Mouse (Mus musculus) megakaryocyte-erythroid progenitor cell, adult 5-6 weeks (primary cell): ENCODE measurements around the gene Sec24c. TPM values are rescaled to one million over a fixed set of nuclear protein-coding genes. Genes with fewer than 3 reads are reported as not detected.

Experiments used
- ATAC-seq: replicated peaks from 2 replicates; pipeline ENCODE4 v1.8.0; 2016; ENCODE audit warnings: mild to moderate bottlenecking, inconsistent platforms; ENCODE audit not compliant: severe bottlenecking, poor library complexity, low FRiP score, low TSS enrichment
- total RNA-seq, 2 experiments: library from RNA; stranded (forward) in 1 of 2; stranded (reverse) in 1 of 2; fragments of 200-1000, 215-1000 nt in 1 of 2; fragments of >200 nt in 1 of 2; fragmentation: Nextera tagmentation in 1 of 2; gene quantifications; 2 replicates each; pipeline ENCODE4 v1.2.3; 2014 to 2017

The Sec24c gene
- total RNA-seq, 2 experiments from 2014 or later, result 50.4 to 99.9 TPM

- ATAC-seq, result no peak
Observed at GRCm38 (mm10) chr14:20729871-20730270, 55.8 kb downstream of the Sec24c start.

GRCm38 (mm10) chr14:20730853-20731602 is 56.9 kb downstream of the Sec24c start:
- no peak for ATAC-seq

- ATAC-seq, result peak; percentile 64
Observed at GRCm38 (mm10) chr14:20733041-20733951, 59.2 kb downstream of the Sec24c start.

DNA sequence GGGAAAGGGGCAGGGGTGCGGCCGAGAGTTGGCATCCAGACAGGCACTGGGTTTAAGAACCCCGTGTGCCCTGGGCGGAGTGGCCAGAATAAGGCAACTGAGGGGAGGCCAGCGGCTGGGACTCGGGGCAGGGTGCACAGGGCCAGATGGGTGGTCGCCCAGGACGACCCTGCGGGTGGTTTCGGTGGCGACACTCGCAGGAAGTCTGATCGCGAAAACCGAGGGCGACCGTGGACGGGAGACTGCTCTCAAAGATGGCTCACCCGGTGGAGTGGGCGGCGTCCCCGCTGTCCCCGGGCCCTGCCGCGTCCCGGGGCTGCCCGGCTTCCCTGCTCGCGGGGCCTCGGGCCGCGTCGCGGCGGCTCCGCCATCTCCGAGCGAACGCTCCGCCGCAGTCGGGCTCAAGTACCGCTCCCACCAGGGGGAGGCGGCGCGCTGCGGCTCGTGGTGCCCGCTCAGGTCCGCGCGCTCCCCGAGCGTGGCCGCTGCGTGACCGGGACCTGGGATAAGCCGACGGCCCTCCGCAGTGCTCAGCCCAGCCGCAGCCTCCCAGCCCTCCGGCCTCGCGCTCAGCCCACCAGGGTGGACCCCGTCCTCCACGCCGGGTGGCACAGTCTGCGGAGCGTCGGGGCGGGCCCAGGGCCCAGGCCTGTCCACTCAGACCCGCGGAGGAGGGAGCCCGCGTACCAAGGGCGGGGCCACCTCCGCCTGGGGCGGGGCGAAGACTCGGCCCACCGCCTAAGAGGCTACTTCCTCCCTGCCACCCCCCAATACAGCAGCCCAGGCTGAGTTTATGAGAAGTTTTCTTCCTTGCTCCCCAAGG is 60.1 kb downstream of the Sec24c start, which contains the start of gene Ndst2:
Gene Ndst2 (minus strand): TSS at position 611 of the 823 bp plus-strand sequence.
- peak; percentile 79 for ATAC-seq

GRCm38 (mm10) chr14:20735052-20735451 is 60.9 kb downstream of the Sec24c start:
- ATAC-seq, result no peak

DNA sequence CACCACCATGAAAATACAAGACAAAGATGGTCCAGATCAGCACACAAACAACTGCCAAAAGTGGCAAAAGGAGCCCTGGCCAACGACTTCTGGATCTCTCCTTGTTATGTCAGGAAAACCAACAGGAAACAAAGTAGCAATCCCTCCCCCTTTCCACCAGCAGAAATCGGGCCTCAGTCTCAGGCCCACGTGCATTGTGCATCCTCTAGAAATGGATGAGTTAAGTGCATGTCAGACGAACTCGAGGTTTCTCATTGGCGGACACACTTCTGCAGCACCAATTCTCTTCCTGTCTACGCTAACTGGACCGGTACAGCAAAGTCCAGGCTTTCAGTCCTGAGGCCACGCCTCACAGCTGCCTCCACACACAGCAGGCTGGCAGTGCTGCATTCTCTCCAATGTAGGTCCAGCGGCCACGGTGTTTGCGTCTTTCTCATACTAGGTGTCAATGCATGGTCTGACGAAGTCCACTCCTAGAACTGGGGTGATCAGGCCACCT is 61.8 kb downstream of the Sec24c start:
- ATAC-seq, result no peak

DNA sequence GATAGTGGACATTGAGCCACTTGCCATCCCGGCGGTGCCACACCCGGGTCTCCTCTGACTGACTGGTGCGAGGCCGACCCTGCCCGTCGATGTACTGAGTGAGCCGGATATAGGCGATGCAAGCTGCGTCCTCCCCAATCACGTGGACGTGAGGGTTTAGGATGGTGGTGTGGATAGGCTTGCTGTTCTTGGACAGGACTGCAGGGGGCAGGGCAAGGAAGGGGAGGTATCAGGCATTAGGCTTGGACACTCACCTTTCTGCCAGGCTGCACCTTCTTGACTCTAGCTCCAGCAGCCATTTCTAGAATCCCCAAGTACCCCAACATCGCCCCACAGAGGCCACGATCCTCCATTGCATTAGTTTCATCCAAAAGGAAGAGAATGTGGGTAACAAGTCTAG is 63.2 kb downstream of the Sec24c start:
- ATAC-seq, result peak; percentile 55

GRCm38 (mm10) chr14:20738511-20738910 is 64.4 kb downstream of the Sec24c start:
- ATAC-seq, result no peak

GRCm38 (mm10) chr14:20741301-20741700 is 67.2 kb downstream of the Sec24c start:
- no peak for ATAC-seq

DNA sequence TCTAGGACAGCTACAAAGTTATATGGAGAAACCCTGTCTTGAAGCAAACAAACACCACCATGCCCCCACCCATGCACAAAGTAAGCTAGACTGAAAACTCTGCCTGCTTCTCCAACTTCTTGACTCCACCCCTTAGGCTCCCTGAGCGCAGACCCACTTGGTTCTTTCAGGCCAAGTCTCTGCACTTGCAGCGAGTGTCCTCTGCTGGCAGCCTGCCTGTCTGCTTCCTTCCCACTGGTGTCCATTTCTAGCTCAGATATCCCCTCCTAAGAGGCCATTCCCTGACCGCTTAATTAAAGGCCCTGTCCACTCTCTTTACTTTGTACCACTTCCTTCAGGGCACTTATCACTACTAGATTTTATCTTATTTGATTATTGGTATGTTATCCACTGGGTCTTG is 69.5 kb downstream of the Sec24c start:
- no peak for ATAC-seq

Other genes with a start within 250 kb of the Sec24c start
- gene Cfap70, start 222.1 kb upstream of the Sec24c start, total RNA-seq (2014; fragmentation: Nextera tagmentation), result not detected in 2 replicates
- gene Cfap70, start 222.1 kb upstream of the Sec24c start, total RNA-seq (2017), result not detected in 2 replicates
- gene Anxa7, start 194.2 kb upstream of the Sec24c start, total RNA-seq (2014; fragmentation: Nextera tagmentation), result 89.1 and 89.2 TPM in 2 replicates
- 72.3 and 79.6 TPM in 2 replicates for gene Anxa7, start 194.2 kb upstream of the Sec24c start, total RNA-seq (2017)
- gene Mss51, start 177.4 kb upstream of the Sec24c start, total RNA-seq (2014; fragmentation: Nextera tagmentation), result 1.4 and 5.4 TPM in 2 replicates
- gene Mss51, start 177.4 kb upstream of the Sec24c start, total RNA-seq (2017), result 0.80 TPM in 1 of 2 replicates, not detected in the other
- gene Ppp3cb, start 127.7 kb upstream of the Sec24c start, total RNA-seq (2014; fragmentation: Nextera tagmentation), result 114 and 135 TPM in 2 replicates
- 60.1 and 69.9 TPM in 2 replicates for gene Ppp3cb, start 127.7 kb upstream of the Sec24c start, total RNA-seq (2017)
- 7.5 and 14.1 TPM in 2 replicates for gene Usp54, start 33.2 kb upstream of the Sec24c start, total RNA-seq (2014; fragmentation: Nextera tagmentation)
- gene Usp54, start 33.2 kb upstream of the Sec24c start, total RNA-seq (2017), result 5.6 and 6.8 TPM in 2 replicates
- gene Myoz1, start 17.8 kb upstream of the Sec24c start, total RNA-seq (2014; fragmentation: Nextera tagmentation), result not detected in 2 replicates
- not detected in 2 replicates for gene Myoz1, start 17.8 kb upstream of the Sec24c start, total RNA-seq (2017)
- not detected in 2 replicates for gene Synpo2l, start 6.0 kb upstream of the Sec24c start, total RNA-seq (2014; fragmentation: Nextera tagmentation)
- 0.05 and 0.46 TPM in 2 replicates for gene Synpo2l, start 6.0 kb upstream of the Sec24c start, total RNA-seq (2017)
- 6.7 and 8.6 TPM in 2 replicates for gene Fut11, start 20.7 kb downstream of the Sec24c start, total RNA-seq (2014; fragmentation: Nextera tagmentation)
- gene Fut11, start 20.7 kb downstream of the Sec24c start, total RNA-seq (2017), result 2.7 and 3.7 TPM in 2 replicates
- 202 and 239 TPM in 2 replicates for gene Chchd1, start 28.7 kb downstream of the Sec24c start, total RNA-seq (2014; fragmentation: Nextera tagmentation)
- gene Chchd1, start 28.7 kb downstream of the Sec24c start, total RNA-seq (2017), result 102 and 122 TPM in 2 replicates
- gene Zswim8, start 33.2 kb downstream of the Sec24c start, total RNA-seq (2014; fragmentation: Nextera tagmentation), result 34.3 and 35.6 TPM in 2 replicates
- gene Zswim8, start 33.2 kb downstream of the Sec24c start, total RNA-seq (2017), result 16.5 and 22.0 TPM in 2 replicates
- 81.5 and 88.9 TPM in 2 replicates for gene Ndst2, start 60.3 kb downstream of the Sec24c start, total RNA-seq (2014; fragmentation: Nextera tagmentation)
- gene Ndst2, start 60.3 kb downstream of the Sec24c start, total RNA-seq (2017), result 15.1 and 19.4 TPM in 2 replicates
- 7.1 and 30.8 TPM in 2 replicates for gene Camk2g, start 119.8 kb downstream of the Sec24c start, total RNA-seq (2014; fragmentation: Nextera tagmentation)
- gene Camk2g, start 119.8 kb downstream of the Sec24c start, total RNA-seq (2017), result 33.0 and 34.8 TPM in 2 replicates
- not detected in 2 replicates for gene Plau, start 162.4 kb downstream of the Sec24c start, total RNA-seq (2014; fragmentation: Nextera tagmentation)
- gene Plau, start 162.4 kb downstream of the Sec24c start, total RNA-seq (2017), result 0.38 TPM in 1 of 2 replicates, not detected in the other